Mouse (Mus musculus) heart, postnatal 36 days (tissue): ENCODE data around the gene Ankrd27. TPM values are rescaled to one million over a fixed set of nuclear protein-coding genes. Genes with fewer than 3 reads are reported as not detected.
"Not testable (repeated sequence)": the region's sequence is repeated elsewhere in the genome, so short reads cannot be mapped to it uniquely, and the experiment has no call there.

Source experiments
- DNase-seq, 2 experiments: peaks; one replicate each; pipeline ENCODE4 v3.0.0; 2021 to 2022
- intact Hi-C: fragments of 180-260 bp; cut with DNase I; formaldehyde crosslinking; loops from one replicate; pipeline ENCODE4 v1.15.1; 2025
- total RNA-seq, 2 experiments: library from RNA; stranded (reverse); gene quantifications; 2 replicates each; pipeline ENCODE4 v1.2.3; 2021

Ankrd27 gene
- 10 to 100 TPM; 11.2 to 13.0 TPM for total RNA-seq

- peak; percentile 94 to 96 for DNase-seq
- intact Hi-C loops = loop anchor here (2.0 to 10.0 kb wide), 3 partner anchors 31 to 191 kb away; partner anchors contain the start of genes Cep89, Faap24 and Pdcd5
Measured at GRCm38 (mm10) chr7:35586055-35586905, at the start of gene Ankrd27. Gene Ankrd27 (plus strand): TSS chr7:35586244.

- intact Hi-C loops = no loop called here
- DNase-seq = no peak
Measured at GRCm38 (mm10) chr7:35537562-35537961, 48.5 kb upstream of the Ankrd27 start, which contains the start of gene Tdrd12. Gene Tdrd12 (minus strand): TSS chr7:35537745.

GRCm38 (mm10) chr7:35545881-35546280, 40.2 kb upstream of the Ankrd27 start:
- peak; percentile 40 to 45 for DNase-seq
- intact Hi-C loops = loop anchor here (1.0 to 2.0 kb wide), 2 partner anchors 25 to 90 kb away; no protein-coding TSS in a partner anchor

- intact Hi-C loops = loop anchor here (2.0 to 10.0 kb wide), 2 partner anchors 33 to 201 kb away; partner anchors contain the start of genes Ankrd27 and Dpy19l3
- peak in 1 of 2 experiments; percentile 22 for DNase-seq
Measured at GRCm38 (mm10) chr7:35553751-35554604, 32.1 kb upstream of the Ankrd27 start.

GRCm38 (mm10) chr7:35554605-35555175, 31.4 kb upstream of the Ankrd27 start:
- intact Hi-C loops = loop anchor here (2.0 to 10.0 kb wide), 3 partner anchors 32 to 237 kb away; partner anchors contain the start of genes Ankrd27, Dpy19l3 and Gpatch1
- DNase-seq = peak in 1 of 2 experiments; percentile 6

GRCm38 (mm10) chr7:35555224-35556204, 30.5 kb upstream of the Ankrd27 start:
- peak; percentile 86 to 92 for DNase-seq
- intact Hi-C loops = loop anchor here (2.0 to 10.0 kb wide), 3 partner anchors 31 to 238 kb away; partner anchors contain the start of genes Ankrd27, Dpy19l3 and Gpatch1

- no peak for DNase-seq
- intact Hi-C loops = loop anchor here (5.0 to 10.0 kb wide), 2 partner anchors 199 to 239 kb away; partner anchors contain the start of genes Dpy19l3 and Gpatch1
Measured at GRCm38 (mm10) chr7:35556205-35556603, 29.8 kb upstream of the Ankrd27 start, which contains the start of gene Nudt19. Gene Nudt19 (minus strand): TSS chr7:35556304.

GRCm38 (mm10) chr7:35556905-35557304, 29.1 kb upstream of the Ankrd27 start:
- no peak for DNase-seq
- intact Hi-C loops = loop anchor here (5.0 to 10.0 kb wide), 2 partner anchors 198 to 240 kb away; partner anchors contain the start of genes Dpy19l3 and Gpatch1

GRCm38 (mm10) chr7:35557577-35557976, 28.5 kb upstream of the Ankrd27 start:
- intact Hi-C loops = loop anchor here (5.0 to 10.0 kb wide), 2 partner anchors 197 to 240 kb away; partner anchors contain the start of genes Dpy19l3 and Gpatch1
- no peak for DNase-seq

GRCm38 (mm10) chr7:35558681-35559080, 27.4 kb upstream of the Ankrd27 start:
- no peak for DNase-seq
- intact Hi-C loops = loop anchor here (5.0 to 10.0 kb wide), 2 partner anchors 196 to 241 kb away; partner anchors contain the start of genes Dpy19l3 and Gpatch1

- intact Hi-C loops = loop anchor here (5.0 to 10.0 kb wide), 2 partner anchors 195 to 243 kb away; partner anchors contain the start of genes Dpy19l3 and Gpatch1
Measured at GRCm38 (mm10) chr7:35559838-35560237, 26.2 kb upstream of the Ankrd27 start.

GRCm38 (mm10) chr7:35563071-35563470, 23.0 kb upstream of the Ankrd27 start:
- no peak for DNase-seq
- intact Hi-C loops = no loop called here

More at GRCm38 (mm10) chr7:35559838-35560237, 26.2 kb upstream of the Ankrd27 start:
- no peak for DNase-seq

GRCm38 (mm10) chr7:35564067-35564865, 21.8 kb upstream of the Ankrd27 start:
- DNase-seq = no peak
- intact Hi-C loops = no loop called here

- intact Hi-C loops, DNase-seq: not testable (repeated sequence)
Measured at GRCm38 (mm10) chr7:35564872-35565271, 21.2 kb upstream of the Ankrd27 start.

GRCm38 (mm10) chr7:35565965-35566364, 20.1 kb upstream of the Ankrd27 start:
- DNase-seq, intact Hi-C loops: not testable (repeated sequence)

- intact Hi-C loops = loop anchor here (2.0 kb wide), 1 partner anchor 23 kb away; no protein-coding TSS in a partner anchor
- not testable (repeated sequence) for DNase-seq
Measured at GRCm38 (mm10) chr7:35569724-35570123, 16.3 kb upstream of the Ankrd27 start.

- DNase-seq = not testable (repeated sequence)
- intact Hi-C loops = loop anchor here (2.0 kb wide), 1 partner anchor 24 kb away; no protein-coding TSS in a partner anchor
Measured at GRCm38 (mm10) chr7:35570883-35571282, 15.2 kb upstream of the Ankrd27 start.
